Mouse (Mus musculus) testis, adult 2 months (tissue): ENCODE results near the gene Vegfb.

ENCODE experiments used
- CTCF ChIP-seq: fragments of 200-500 bp; IDR thresholded peaks from 2 replicates; pipeline ENCODE4 v1.5.1; 2012; ENCODE audit warnings: low read depth, mild to moderate bottlenecking, inconsistent platforms, low read length, moderate library complexity; ENCODE audit not compliant: control insufficient read depth, insufficient read depth, insufficient replicate concordance
- POLR2A ChIP-seq: fragments of 200-500 bp; IDR thresholded peaks from 2 replicates; pipeline ENCODE4 v1.6.1; 2012; ENCODE audit warnings: low read depth, mild to moderate bottlenecking, inconsistent platforms, low read length, moderate library complexity; ENCODE audit not compliant: control insufficient read depth

DNA sequence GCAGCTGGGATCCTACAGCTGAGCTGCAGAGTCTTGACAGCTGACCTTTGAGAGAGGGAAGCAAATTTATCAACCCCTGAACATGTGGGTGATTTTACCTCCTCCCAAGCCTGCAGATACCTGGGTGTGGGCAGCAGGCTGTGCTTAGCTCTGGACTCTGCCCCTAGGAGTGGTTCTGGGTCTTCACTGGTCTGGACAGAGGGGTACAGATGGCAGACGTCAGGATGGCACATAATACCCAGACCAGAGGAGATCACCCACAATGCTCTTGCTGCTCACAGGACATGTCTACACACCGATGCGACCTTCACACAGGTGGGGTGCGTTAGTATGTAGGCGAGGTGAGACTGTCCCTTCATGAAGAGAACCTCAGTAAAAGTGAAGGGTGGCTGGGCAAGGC, 37.9 kb downstream of the Vegfb start:
- TF ChIP-seq POLR2A (no peak), CTCF (no peak)
